Mouse (Mus musculus) intestine, embryonic 16.5 days (tissue): Measurements from ENCODE around the gene Slc22a20. TPM values are rescaled to one million over a fixed set of nuclear protein-coding genes. Genes with fewer than 3 reads are reported as not detected.

Experiments used
- ATAC-seq: fragments of 200-750 bp; cut with Nextera tagmentation; 2 replicates; pipeline ENCODE4 v1.8.0; 2017; ENCODE audit warnings: moderate TSS enrichment, moderate library complexity
- H3K27ac ChIP-seq: fragments of 300-500 bp; sonication (generic); 2 replicates; pipeline ENCODE4 v1.5.1; 2014; ENCODE audit warnings: mild to moderate bottlenecking, low read length
- H3K27me3 ChIP-seq: fragments of 300-500 bp; sonication (generic); replicated peaks from 2 replicates; pipeline ENCODE4 v1.6.1; 2014; ENCODE audit warnings: low read length, control low read depth, mixed read lengths; ENCODE audit not compliant: control insufficient read depth, insufficient read depth
- H3K36me3 ChIP-seq: fragments of 300-500 bp; sonication (generic); 2 replicates; pipeline ENCODE4 v1.6.1; 2014; ENCODE audit warnings: low read length, control low read depth; ENCODE audit not compliant: control insufficient read depth, insufficient read depth
- H3K4me1 ChIP-seq: fragments of 300-500 bp; sonication (generic); 2 replicates; pipeline ENCODE4 v1.6.1; 2014; ENCODE audit warnings: low read length, control low read depth, mixed read lengths; ENCODE audit not compliant: control insufficient read depth, insufficient read depth
- H3K4me2 ChIP-seq: fragments of 300-500 bp; sonication (generic); 2 replicates; pipeline ENCODE4 v1.6.1; 2014; ENCODE audit warnings: low read depth, low read length, control low read depth
- H3K4me3 ChIP-seq: fragments of 300-500 bp; sonication (generic); 2 replicates; pipeline ENCODE4 v1.5.1; 2014; ENCODE audit warnings: mild to moderate bottlenecking, low read length
- H3K9ac ChIP-seq: fragments of 300-500 bp; sonication (generic); 2 replicates; pipeline ENCODE4 v1.6.1; 2014; ENCODE audit warnings: low read depth, low read length
- H3K9me3 ChIP-seq: fragments of 300-500 bp; sonication (generic); 2 replicates; pipeline ENCODE4 v1.6.1; 2016; ENCODE audit warnings: low read length, control low read depth; ENCODE audit not compliant: control insufficient read depth
- WGBS: fragments of 180-500 bp; shearing (Covaris S2); extraction: QIAGEN DNeasy Blood & Tissue Kit; methylation state at CpG from one replicate; pipeline ENCODE4 v1.1.7; 2014; 5-methylcytosine and 5-hydroxymethylcytosine counted together
- polyA plus RNA-seq: library from polyadenylated mRNA; unstranded; fragments of >200 nt; fragmentation: Nextera tagmentation; extraction: Ambion mirVana; gene quantifications from 2 replicates; pipeline ENCODE4 v1.2.1, GENCODE M21; 2015

Gene Slc22a20
- polyA plus RNA-seq: not detected in 2 replicates

DNA sequence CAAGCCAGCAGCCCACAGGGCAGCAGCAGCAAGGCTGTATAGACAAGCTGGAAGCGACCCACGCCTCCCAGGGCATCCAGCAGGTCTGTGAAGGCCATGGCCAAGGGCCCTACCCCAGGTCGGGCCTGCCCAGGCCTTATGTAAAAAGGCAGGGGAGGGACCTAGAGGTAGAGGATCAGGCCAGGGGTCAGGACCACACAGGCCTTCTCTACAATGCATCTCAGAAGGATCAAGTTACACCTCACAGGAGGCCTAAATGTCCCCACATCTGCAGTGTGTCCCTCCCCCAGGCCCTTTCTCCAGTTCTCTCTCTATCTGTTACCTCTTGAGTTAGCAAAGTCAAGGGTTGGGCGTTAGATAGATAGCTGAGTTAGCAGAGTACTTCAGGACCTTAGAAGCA is at the start of gene Slc22a20:
Slc22a20 (minus strand) TSS at position 101 of the 400 bp plus-strand sequence.
- no peak within 1 kb of the TSS for H3K4me2 ChIP-seq

DNA sequence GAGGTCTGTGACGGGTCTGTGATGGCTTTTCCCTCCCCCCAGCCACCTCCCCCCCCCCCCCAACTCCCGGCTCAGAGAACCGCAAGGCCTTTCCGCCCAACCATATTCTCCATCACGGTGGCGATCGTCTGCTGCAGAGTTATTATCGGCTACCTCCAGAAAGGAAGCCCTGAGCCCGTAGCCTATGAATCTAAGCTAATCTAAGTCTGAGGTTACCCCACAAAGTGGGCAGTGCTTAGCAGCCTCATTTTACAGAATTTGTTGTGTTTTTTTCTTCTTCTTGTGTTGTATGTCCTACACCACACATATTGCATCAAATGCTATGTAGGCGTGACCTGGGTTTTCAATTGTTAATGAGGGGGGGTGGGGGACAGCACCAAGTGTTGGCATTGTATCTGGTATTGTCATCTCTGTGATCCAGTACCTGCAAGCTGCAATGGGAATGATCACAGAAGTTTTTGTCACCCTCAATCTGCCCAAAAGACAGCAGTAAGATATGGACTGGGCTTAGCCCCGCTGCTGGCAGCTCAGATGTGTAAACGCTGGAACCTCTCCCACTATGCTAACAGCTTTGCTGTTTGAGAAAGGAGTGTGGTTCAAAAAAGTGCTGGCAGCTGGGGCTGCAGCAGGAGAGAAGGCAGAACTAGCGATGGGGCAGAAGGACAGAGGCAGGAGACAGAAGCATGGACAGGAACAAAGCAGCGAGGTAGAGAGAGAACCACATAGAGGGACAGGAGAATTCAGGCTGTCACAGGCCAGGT is 44.8 kb upstream of the Slc22a20 start:
- Histone ChIP-seq H3K27ac (no peak overlapping the region), H3K9me3 (no peaks in the 10 kb centered on the region), H3K4me1 (no peaks in the 10 kb centered on the region), H3K27me3 (no peaks in the 10 kb centered on the region), H3K36me3 (no peaks in the 10 kb centered on the region), H3K4me2 (no peak overlapping the region), H3K9ac (no peak overlapping the region), H3K4me3 (no peak overlapping the region)
- 71% methylated on average over 14 of the region's 14 CpGs for WGBS
- ATAC-seq: no peak

More for the DNA sequence above, at the start of gene Slc22a20:
- Histone ChIP-seq H3K27me3 (no peaks in the 10 kb centered on the region), H3K9ac (no peak within 1 kb of the TSS), H3K4me3 (no peak within 1 kb of the TSS), H3K9me3 (no peaks in the 10 kb centered on the region), H3K4me1 (peaks cover 20% of the 10 kb centered on the region), H3K27ac (no peak within 1 kb of the TSS), H3K36me3 (no peaks in the 10 kb centered on the region)
- no peak for ATAC-seq
- WGBS: 57% methylated on average over 4 of the region's 4 CpGs

DNA sequence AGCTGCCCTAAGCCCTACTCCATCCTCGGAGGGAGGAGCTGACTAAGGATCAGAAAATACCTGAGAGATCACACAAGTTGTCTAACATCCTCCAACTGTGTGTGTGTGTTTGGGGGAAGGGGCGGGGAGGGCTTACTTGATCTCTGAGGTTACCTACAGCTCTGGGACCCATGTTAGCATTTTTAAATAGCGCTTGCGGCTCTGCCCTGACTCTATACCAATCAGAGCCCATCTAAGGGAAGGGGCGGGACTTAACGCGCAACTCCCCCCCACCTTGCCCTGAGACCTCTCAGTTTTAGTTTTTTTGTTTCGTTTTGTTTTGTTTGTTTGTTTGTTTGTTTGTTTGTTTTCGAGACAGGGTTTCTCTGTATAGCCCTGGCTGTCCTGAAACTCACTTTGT is 43.5 kb upstream of the Slc22a20 start:
- Histone ChIP-seq H3K36me3 (no peaks in the 10 kb centered on the region), H3K4me2 (no peak overlapping the region), H3K4me3 (no peak overlapping the region), H3K9me3 (no peaks in the 10 kb centered on the region), H3K4me1 (no peaks in the 10 kb centered on the region), H3K27ac (no peak overlapping the region), H3K27me3 (no peaks in the 10 kb centered on the region), H3K9ac (no peak overlapping the region)
- ATAC-seq: no peak
- WGBS: 80% methylated on average over 9 of the region's 9 CpGs

DNA sequence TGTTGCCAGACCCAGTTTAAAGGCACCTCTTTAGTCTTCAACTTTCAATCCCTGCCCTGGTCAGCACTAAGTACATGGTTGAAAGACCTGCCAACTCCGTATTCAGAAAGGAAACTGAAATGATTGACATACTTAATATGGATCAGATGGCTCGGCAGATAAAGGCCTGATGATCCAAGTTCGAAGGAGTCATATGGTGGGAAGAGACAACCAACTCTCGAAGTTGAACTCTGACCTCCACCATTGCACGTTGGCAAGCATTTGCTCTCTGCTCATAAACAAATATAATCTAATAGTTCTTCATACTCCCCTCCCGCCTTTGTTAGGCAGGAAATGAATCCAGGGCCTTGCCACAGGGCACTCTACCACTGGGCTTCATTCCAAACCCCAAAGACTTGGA is 43.0 kb upstream of the Slc22a20 start:
- 74% methylated on average over 6 of the region's 6 CpGs for WGBS
- Histone ChIP-seq H3K36me3 (no peaks in the 10 kb centered on the region), H3K27ac (no peak overlapping the region), H3K9ac (no peak overlapping the region), H3K4me2 (no peak overlapping the region), H3K27me3 (no peaks in the 10 kb centered on the region), H3K9me3 (no peaks in the 10 kb centered on the region), H3K4me3 (no peak overlapping the region), H3K4me1 (no peaks in the 10 kb centered on the region)
- ATAC-seq: no peak

DNA sequence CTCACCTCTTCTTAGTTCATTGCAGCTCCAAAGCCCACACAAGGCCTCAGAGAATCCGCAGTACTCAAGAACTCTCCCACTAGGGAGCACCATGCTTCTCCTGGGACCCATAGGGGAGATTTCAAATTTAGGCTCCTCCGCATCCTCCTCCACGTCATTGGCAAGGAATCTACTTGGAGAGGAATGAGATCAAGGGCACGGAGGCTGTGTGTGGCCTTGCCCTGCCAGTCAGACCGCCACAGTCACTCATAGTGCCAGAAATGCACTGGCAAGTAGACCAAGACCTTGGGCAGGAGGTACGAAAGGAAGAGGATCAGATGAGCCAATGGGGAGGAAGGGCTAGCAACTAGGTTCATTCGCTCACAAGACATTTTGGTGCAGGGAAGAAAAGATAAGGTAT is 38.0 kb upstream of the Slc22a20 start:
- ATAC-seq: no peak
- H3K9me3 ChIP-seq: no peaks in the 10 kb centered on the region
- H3K4me2 ChIP-seq: no peak overlapping the region
- H3K27ac ChIP-seq: no peak overlapping the region
- H3K9ac ChIP-seq: no peak overlapping the region
- H3K4me1 ChIP-seq: no peaks in the 10 kb centered on the region
- 85% methylated on average over 7 of the region's 7 CpGs for WGBS
- no peaks in the 10 kb centered on the region for H3K36me3 ChIP-seq
- H3K27me3 ChIP-seq: no peaks in the 10 kb centered on the region
- H3K4me3 ChIP-seq: no peak overlapping the region

DNA sequence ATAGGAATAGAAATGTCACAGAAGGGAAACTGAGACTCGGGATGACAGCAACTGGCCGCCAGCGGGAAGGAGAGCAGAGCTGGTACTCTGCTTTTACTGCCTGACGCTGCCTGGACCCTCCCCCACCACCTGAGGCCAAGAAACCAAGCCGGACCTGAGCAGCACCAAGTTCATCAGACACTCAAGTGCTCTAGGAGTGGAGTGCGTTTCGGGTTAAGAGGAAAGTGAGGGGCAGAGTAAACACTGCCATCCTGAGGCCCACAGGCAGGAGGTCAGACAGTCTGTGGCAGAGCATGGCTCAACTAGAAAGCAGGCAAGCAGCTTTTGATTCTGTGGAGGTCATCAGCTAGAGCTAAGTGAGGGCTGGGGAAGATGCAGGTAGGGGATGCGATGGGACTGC is 37.1 kb upstream of the Slc22a20 start:
- ATAC-seq: no peak
- no peak overlapping the region for H3K9ac ChIP-seq
- 63% methylated on average over 8 of the region's 8 CpGs for WGBS
- no peak overlapping the region for H3K4me3 ChIP-seq
- no peaks in the 10 kb centered on the region for H3K9me3 ChIP-seq
- no peak overlapping the region for H3K27ac ChIP-seq
- H3K27me3 ChIP-seq: no peaks in the 10 kb centered on the region
- no peak overlapping the region for H3K4me2 ChIP-seq
- no peaks in the 10 kb centered on the region for H3K4me1 ChIP-seq
- H3K36me3 ChIP-seq: no peaks in the 10 kb centered on the region

DNA sequence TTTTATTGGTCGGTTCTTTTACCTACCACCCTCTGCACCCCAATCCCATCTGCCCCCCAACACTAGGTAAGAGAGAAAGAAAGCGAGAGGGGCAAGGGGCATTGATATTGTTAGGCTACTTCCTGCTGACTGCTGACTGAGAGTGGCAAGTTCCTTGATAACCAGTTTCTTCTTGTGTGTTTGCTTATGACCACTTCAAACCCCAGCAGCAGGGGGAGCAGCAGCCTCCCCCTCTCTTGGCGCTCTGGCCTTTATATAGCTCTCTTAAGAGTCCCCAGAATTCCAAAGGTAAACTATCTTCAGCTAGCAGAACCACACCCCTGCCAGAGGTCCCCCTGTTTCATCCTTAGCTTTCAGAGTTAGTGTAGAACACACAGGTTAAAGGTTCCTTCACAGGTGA is 34.3 kb upstream of the Slc22a20 start:
- Histone ChIP-seq H3K4me3 (no peak overlapping the region), H3K4me1 (peaks cover 11% of the 10 kb centered on the region), H3K4me2 (no peak overlapping the region), H3K27ac (no peak overlapping the region), H3K9me3 (no peaks in the 10 kb centered on the region), H3K9ac (peak overlapping the region; percentile 25; the same call in 1 of the 2 replicates), H3K27me3 (no peaks in the 10 kb centered on the region), H3K36me3 (no peaks in the 10 kb centered on the region)
- ATAC-seq: no peak; the same call in 1 of the 2 replicates
- WGBS: 38% methylated on average over 3 of the region's 3 CpGs

DNA sequence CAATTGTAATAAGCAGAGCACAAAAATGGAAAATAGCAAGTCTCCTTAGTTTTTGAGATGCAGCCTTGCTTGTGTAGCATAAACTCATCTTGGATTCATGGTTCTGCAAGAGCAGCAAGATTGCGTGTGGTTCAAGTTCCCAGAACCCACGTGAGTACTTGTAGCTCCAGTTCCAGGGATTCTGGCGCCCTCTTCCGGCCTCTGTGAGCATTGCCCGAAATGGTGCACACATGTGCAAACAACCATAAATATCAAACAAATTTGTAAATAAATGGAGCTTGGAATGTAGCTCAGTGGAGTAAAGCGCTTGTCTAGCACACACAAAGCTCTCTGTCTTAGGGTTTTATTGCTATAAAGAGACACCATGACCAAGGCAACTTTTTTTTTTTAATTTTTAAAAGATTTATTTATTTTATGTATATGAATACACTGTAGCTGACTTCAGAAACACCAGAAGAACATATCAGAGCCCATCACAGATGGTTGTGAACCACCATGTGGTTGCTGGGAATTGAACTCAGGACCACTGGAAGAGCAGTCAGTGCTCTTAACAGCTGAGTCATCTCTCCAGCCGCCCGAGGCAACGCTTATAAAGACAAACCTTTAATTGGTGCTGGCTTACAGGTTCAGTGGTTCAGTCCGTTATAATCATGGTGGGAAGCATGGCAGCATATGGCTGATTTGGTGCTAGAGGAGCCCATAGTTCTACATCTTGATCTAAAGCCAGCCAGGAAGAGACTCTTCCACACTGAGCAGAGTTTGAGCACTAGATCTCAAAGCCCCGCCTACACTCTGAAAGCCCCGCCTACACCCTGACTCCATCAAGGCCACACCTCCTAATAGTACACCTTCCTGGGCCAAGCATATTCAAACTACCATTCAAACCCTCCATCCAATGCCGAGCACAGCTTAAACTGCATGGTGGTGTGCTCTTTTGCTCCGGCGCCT is 32.5 kb upstream of the Slc22a20 start:
- no peak overlapping the region for H3K4me3 ChIP-seq
- no peaks in the 10 kb centered on the region for H3K27me3 ChIP-seq
- no peak overlapping the region for H3K4me2 ChIP-seq
- peaks cover 13% of the 10 kb centered on the region for H3K4me1 ChIP-seq
- no peaks in the 10 kb centered on the region for H3K9me3 ChIP-seq
- no peaks in the 10 kb centered on the region for H3K36me3 ChIP-seq
- no peak overlapping the region for H3K27ac ChIP-seq
- 30% methylated on average over 15 of the region's 15 CpGs for WGBS
- 0 out of 2 replicates have a peak, but pooled peaks have one; percentile 21 for ATAC-seq
- H3K9ac ChIP-seq: no peak overlapping the region

DNA sequence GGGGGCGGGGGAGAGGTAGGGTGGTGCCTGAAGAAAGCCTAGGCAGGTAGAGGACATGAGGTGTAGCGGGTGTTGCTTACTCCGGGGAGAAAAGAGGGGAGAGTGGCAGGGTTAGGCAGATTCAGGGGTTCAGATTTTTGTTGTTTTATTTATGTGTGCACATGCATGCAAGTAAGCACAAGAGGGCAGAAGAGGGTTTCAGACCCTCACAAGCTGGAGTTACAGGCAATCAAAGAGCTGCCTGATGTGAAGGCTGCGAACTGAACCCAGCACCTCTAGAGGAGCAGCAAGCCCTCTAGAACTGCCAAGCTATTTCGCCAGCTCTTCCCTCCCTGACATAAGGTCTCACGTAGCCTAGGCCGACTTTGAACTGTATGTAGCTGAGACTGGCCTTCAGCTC is 30.6 kb upstream of the Slc22a20 start:
- 56% methylated on average over 7 of the region's 7 CpGs for WGBS
- Histone ChIP-seq H3K4me1 (peaks cover 13% of the 10 kb centered on the region), H3K9ac (no peak overlapping the region; the same call in 1 of the 2 replicates), H3K27ac (no peak overlapping the region), H3K4me2 (peak overlapping the region; percentile 92; the same call in 1 of the 2 replicates), H3K9me3 (no peaks in the 10 kb centered on the region), H3K27me3 (no peaks in the 10 kb centered on the region), H3K36me3 (no peaks in the 10 kb centered on the region), H3K4me3 (no peak overlapping the region)
- ATAC-seq: no peak
